Mouse (Mus musculus) CD4-positive naive resting alpha-beta T cell, adult 76 days (primary cell): ENCODE measurements around the gene Gm3755. TPM values are rescaled to one million over a fixed set of nuclear protein-coding genes. Genes with fewer than 3 reads are reported as not detected.

Experiments
- total RNA-seq: library from RNA; stranded (reverse); gene quantifications from one replicate; pipeline ENCODE4 v1.2.4, GENCODE M21; 2023

Gm3755 gene
- not detected for total RNA-seq

DNA sequence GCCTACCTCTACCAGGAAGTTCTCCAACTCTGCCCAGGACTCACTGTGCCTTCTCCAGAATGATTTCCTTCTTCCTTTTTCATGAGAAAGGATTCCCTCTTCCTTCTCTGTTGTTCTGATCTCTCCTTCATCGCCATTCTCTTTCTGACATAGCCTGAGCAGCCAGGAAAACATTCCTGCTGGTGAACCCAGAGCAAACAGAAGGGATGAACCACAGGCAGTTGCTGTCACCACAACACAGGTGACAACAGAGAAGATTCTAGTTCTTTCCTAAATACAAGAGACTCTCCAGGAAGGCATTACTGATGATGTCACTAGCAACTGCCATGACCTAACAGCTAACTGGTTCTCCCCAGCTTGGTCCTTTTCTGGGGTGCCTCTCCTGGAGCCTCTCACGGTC, at the start of gene Gm3755:
Gene Gm3755, minus strand, starts transcription at position 101 of the 400 bp plus-strand sequence.

DNA sequence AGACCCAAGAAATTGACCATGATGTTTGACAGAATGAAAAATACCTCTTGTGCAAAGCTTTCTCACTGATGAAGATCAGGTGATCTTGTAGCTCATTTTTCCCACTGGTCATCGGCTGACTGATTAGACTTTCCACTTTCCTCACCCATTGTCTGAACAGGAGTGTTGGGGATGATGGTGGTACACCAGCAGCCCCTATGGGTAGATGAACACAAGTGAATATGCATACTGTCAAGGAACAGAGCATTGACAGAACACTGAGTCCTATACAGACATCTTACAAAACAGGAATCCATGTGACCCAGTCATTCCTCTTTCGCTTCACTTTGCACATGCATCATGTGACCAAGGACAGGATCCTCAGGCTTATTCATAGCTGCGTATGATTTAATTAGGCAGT, 32.9 kb upstream of the Gm3755 start, which contains the start of gene Gm3752:
Gene Gm3752, minus strand, starts transcription at position 101 of the 400 bp plus-strand sequence.

Other genes with a start within 250 kb of the Gm3755 start
- not detected for gene Gm3727, start 186.2 kb downstream of the Gm3755 start, total RNA-seq
- gene Gm3739, start 135.9 kb downstream of the Gm3755 start, total RNA-seq: 1.2 TPM
- not detected for gene Gm5797, start 118.5 kb downstream of the Gm3755 start, total RNA-seq
- not detected for gene Gm8374, start 85.8 kb downstream of the Gm3755 start, total RNA-seq
- gene Gm3752, start 32.8 kb upstream of the Gm3755 start, total RNA-seq: not detected
- gene Gm3558, start 117.6 kb upstream of the Gm3755 start, total RNA-seq: not detected
- not detected for gene Gm10338, start 144.7 kb upstream of the Gm3755 start, total RNA-seq
- not detected for gene Gm10128, start 193.1 kb upstream of the Gm3755 start, total RNA-seq